Mouse (Mus musculus): ENCODE measurements at regions not wholly inside any gene's neighbourhood (a gene's known extent, or its start where the extent isn't known, plus 50 kb on each side); places are given as distances from the start of the nearest gene placed in this dataset.

DNA sequence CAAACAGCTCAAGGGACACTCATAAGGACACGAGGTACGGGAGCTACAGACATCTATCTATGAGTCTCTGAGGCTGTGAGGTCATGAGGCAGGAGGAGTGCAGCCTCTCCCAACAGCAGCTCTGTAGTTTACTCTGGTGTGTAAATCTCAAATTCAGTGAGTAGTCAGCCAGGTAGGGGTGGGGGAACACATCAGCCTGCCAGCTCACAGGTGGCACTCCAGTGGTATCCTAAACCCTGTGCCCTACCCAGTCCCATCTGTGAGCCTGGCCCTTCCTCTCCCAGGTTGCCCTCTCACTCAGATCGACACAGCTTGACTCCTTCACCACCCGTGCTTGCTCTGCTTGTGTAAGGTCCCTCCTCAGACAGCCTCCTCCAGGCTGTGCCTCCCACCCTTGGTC is 202.2 kb downstream of the Sipa1l2 start:
- DNase-seq (ENCODE audit: low spot score in 2 of 2): no peak
- Histone ChIP-seq H3K4me3 (no peak overlapping the region), H3K27ac (no peak overlapping the region)
- no peak for TF ChIP-seq CTCF (conservative IDR thresholded peaks at IDR 0.05)

DNA sequence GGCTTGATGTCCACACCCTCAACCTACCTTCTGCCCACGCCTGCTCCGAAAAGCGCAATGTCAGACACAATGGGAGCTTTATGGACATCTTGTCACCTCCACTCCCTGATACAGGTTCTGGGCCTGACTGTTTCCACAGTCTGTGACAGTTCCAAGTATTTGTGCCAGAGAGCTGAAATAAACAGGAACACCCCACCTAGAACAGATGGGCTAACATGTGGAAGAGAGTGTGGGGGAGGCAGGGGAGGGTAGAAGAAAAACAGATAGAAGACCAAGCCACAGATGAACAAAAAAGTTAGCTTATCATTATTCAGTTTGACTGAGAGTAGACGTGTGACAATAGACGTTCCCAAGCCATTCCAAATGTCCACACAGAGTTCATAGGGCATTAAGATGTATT is 204.6 kb downstream of the Sipa1l2 start:
- peak; percentile 78 to 86 for DNase-seq (ENCODE audit: low spot score in 2 of 2)
- peak overlapping the region; percentile 79 for H3K27ac ChIP-seq
- TF ChIP-seq CTCF (conservative IDR thresholded peaks at IDR 0.05): no peak
- no peak overlapping the region for H3K4me3 ChIP-seq

DNA sequence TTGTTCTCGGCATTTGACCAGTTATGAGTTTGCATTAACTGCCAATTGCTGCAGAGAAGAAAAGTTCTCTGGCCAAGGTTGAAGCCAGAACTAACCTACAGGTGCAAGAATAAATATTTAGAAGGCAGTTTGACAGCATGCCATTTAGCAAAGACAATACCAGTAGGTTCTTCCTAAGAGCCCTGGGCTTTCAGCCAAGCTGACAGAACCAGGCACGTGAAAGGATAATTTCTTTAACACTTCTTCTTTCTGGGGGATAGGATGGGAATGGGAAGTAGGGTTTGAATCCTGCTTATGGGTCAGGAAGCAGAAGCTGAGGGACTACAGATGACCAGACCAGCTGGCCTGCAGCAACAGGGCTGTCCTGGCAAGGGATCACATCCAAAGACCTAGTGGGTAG is 210.2 kb downstream of the Sipa1l2 start:
- no peak for DNase-seq (ENCODE audit: low spot score in 2 of 2)
- Histone ChIP-seq H3K27ac (no peak overlapping the region), H3K4me3 (no peak overlapping the region)
- TF ChIP-seq CTCF (conservative IDR thresholded peaks at IDR 0.05): no peak

DNA sequence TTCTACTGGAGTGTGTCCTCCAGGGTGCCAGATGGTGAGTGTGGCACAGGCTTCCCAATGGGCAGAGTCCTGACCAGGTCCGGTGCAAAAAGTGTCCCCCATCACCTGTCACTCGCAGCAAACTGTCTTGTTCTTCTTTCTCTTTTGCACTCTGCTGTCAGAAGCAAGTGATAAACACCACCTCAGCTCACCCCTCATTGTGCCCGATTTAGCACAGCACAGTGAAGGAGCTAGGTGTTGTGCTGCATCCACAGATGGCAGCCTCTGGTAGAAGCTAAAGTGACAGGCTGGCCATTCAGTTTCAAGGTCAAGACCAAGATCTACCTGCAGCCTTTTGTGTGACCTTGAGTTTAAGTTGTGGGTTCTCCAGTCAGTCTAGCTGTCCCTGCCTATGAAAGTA is 211.8 kb downstream of the Sipa1l2 start:
- H3K4me3 ChIP-seq: no peak overlapping the region
- DNase-seq (ENCODE audit: low spot score in 2 of 2): no peak
- TF ChIP-seq CTCF (conservative IDR thresholded peaks at IDR 0.05): no peak
- H3K27ac ChIP-seq: no peak overlapping the region

DNA sequence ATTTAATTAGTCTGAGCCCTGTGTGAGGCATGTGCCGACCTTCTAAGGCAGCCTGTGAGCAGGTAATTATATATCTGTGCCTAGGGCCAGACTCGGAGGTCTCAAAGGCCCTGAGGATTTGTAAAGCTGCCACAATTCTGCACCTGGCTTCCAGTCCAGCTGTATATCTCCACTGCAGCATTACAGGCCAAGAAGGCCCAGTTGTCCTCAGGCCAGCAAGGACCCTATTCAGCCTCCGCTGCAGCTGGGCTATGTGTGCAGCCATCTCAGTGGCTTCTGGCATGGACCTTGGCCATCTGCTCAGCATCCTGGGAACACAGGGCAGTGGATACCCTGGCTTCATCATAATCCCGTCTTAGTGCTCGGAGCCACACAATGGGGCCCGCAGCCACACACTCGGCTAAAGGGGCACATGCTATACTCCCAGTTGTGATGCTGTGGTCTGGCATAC is 214.5 kb downstream of the Sipa1l2 start:
- no peak for TF ChIP-seq CTCF (conservative IDR thresholded peaks at IDR 0.05)
- Histone ChIP-seq H3K27ac (no peak overlapping the region), H3K4me3 (no peak overlapping the region)
- DNase-seq (ENCODE audit: low spot score in 2 of 2): no peak

DNA sequence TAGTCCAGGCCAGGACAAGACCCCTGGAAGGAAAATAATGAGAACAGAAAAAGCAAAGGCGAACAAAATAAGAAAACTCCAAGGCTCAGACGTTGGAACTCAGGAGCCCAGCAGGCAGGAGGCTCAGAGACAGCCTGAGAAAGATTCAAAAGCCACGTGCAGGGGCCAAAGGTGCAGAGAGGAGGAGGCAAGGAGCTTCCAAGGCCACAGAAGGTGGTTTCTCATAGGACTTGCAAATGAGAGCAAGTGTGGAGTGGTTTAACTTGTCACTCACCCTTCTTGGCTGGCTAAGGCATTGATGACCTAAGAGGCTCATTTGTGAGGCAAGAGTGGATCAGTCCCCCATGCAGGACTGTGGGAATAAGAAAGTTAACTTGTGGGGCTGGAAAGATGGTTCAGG is 217.3 kb downstream of the Sipa1l2 start:
- Histone ChIP-seq H3K27ac (no peak overlapping the region), H3K4me3 (no peak overlapping the region)
- TF ChIP-seq CTCF (conservative IDR thresholded peaks at IDR 0.05): no peak
- no peak for DNase-seq (ENCODE audit: low spot score in 2 of 2)

DNA sequence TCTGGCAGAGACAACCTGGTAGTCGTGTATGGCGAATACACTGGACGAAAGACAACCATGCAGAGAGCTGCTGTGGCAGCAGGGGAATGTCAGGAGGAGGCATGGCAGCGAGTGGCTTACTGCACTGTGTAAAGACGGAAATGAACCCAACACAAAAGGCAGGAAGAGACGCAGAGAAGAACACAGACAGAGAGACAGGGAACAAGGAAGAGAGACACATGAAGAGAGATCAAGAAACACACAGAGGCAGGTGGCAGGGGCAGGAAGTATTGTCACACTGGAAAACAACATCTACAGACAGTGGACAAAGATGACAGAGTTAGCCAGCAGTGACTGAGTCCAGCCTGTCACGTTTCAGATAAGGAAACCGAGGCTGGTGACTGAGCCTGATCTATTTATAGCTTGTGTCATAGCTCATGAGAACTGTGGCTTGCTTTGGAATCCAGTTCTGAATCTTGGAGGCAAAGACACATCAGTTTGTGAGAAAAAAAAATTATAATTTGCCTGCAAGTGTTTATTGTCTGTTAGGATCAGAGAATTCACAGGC is 218.0 kb downstream of the Sipa1l2 start:
- TF ChIP-seq CTCF (conservative IDR thresholded peaks at IDR 0.05): no peak
- no peak overlapping the region for H3K4me3 ChIP-seq
- no peak overlapping the region for H3K27ac ChIP-seq
- no peak for DNase-seq (ENCODE audit: low spot score in 2 of 2)

DNA sequence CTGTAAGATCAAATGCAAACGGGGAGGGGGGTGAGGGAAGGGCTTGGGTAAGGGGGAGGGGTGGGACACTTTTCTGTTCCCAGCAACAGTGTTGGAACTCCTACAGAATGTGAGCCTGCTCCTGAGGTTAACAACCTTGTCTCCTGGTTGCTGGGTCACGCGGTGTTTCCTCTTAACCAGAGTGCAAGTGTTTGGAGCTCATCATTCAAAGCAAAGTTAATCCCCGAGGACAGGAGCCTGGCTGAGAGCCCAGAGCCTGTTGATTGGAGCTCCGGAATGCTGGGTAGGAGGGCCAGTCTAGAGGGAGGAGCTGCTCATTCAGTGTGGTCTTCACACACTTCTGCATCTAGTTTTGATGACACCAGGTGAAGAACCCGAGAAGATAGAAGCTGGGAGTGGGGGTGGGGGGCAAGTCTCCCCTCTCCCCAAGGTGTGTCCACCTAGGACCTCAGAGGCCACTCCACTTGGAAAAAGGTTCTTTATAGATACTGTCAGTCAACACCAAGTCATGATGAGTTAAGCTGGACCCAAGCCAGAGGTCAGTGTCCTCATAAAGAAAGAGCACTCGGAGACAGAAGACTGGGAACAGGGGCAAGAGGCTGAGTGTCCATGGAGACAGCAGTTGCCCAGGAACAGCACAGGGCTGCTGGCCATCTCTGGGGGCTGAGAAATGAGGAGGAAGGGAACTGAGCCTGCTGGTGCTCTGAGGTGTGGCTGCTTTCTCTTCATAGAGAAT is 220.2 kb downstream of the Sipa1l2 start:
- Histone ChIP-seq H3K4me3 (no peak overlapping the region), H3K27ac (no peak overlapping the region)
- DNase-seq (ENCODE audit: low spot score in 2 of 2): no peak
- no peak for TF ChIP-seq CTCF (conservative IDR thresholded peaks at IDR 0.05)

DNA sequence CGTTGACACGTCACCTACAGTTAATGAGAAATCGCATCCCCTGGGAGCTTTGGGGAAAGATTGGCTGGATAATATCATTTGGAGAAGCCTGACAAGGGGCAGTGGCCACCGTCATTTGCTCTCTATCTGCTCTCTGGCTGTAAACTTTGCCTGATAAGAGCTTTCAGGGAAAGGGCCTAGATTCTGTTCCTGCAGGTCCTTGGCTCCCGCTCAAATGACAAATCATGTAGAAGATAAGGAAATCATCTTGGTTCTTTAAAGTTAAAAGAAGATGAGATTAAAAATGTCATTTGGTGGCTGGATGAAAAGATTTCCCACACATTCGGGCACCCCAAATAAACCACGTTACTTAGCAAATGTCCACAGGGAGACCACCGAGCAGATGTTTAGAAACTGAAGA is 223.4 kb downstream of the Sipa1l2 start:
- peak overlapping the region; percentile 39; the same call in 1 of the 2 replicates for H3K27ac ChIP-seq
- no peak overlapping the region for H3K4me3 ChIP-seq
- DNase-seq (ENCODE audit: low spot score in 2 of 2): no peak
- no peak for TF ChIP-seq CTCF (conservative IDR thresholded peaks at IDR 0.05)

DNA sequence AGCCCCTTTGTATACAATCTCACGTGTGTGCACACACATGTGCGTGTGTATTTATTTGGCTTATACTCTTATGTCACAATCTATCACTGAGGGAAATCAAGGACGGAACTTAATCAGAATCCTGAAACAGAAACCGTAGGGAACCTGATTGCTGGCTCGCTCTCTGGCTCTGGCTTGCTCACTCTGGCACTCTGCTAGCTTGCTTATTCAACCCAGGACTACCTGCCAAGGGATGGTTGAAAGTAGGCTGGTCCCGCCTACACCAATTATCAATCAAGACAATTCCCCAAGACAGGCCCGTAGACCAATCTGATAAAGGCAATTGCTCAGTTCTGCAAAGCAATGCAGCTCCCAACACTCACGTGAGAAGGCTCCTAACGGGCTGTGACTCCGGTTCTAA is 224.0 kb downstream of the Sipa1l2 start:
- Histone ChIP-seq H3K27ac (peak overlapping the region; percentile 39), H3K4me3 (no peak overlapping the region)
- DNase-seq (ENCODE audit: low spot score in 2 of 2): peak; percentile 44 to 60
- TF ChIP-seq CTCF (conservative IDR thresholded peaks at IDR 0.05): no peak

DNA sequence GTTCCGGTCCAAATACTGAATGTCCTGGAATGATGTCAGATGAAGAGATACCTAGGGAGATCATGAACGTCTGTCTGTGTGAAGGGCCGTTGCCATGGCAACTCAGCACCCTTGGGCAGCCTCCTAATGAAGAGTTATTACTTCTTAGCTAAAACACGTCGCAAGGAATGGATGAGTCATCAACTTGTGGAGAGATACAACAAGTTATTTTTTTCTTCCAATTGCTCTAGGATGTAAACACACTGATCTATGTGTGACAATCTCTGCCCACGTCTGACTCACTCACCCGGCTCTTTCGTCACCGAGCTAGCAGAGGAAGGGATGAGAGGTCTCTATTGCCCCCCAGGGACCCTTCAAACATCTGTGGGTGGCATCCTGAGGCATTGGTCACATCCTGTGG is 225.7 kb downstream of the Sipa1l2 start:
- Histone ChIP-seq H3K4me3 (no peak overlapping the region), H3K27ac (peak overlapping the region; percentile 73)
- TF ChIP-seq CTCF (conservative IDR thresholded peaks at IDR 0.05): no peak
- peak in 1 of 2 experiments; percentile 22 for DNase-seq (ENCODE audit: low spot score in 2 of 2)

DNA sequence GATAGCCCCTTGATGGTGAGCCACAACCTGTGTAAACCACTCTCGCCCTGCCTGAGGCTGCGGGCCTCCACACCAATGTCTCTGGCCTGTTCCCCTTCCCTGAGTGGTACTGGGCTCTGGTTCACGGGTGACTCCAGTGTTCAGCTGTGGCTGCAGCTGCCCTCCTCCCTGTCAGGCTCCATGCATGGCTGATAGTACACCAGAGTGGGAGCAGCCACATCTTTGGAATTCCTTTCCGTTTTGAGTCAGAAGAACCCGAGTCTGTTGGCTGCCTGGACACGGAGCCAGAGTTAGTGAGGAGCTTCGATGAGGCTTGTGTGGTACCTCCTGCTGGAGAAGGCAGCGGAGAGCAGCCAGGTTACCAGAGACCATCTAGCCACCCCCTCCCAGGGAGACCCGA is 227.1 kb downstream of the Sipa1l2 start:
- no peak for DNase-seq (ENCODE audit: low spot score in 2 of 2)
- no peak overlapping the region for H3K27ac ChIP-seq
- TF ChIP-seq CTCF (conservative IDR thresholded peaks at IDR 0.05): no peak
- no peak overlapping the region for H3K4me3 ChIP-seq

DNA sequence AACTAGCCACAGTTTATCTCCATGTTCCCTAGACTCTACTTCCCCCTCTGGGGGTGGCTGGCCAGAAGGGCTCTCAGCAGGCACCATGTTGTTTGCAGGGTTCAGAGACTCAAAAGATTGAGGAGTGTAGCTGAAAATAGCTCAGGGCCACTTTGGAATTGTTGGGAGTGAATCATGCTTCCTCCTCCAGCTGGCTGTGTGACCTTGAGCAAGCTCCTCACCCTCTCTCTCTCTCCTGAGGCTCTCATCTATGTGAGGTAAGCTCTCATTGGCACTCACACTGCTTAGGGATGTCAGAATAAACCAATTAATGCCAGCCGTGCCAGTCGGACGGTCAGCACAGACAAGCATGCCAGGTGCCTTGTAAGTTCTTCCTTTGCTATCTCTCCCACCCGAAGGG is 228.0 kb downstream of the Sipa1l2 start:
- no peak overlapping the region for H3K4me3 ChIP-seq
- TF ChIP-seq CTCF (conservative IDR thresholded peaks at IDR 0.05): no peak
- DNase-seq (ENCODE audit: low spot score in 2 of 2): no peak
- no peak overlapping the region for H3K27ac ChIP-seq

DNA sequence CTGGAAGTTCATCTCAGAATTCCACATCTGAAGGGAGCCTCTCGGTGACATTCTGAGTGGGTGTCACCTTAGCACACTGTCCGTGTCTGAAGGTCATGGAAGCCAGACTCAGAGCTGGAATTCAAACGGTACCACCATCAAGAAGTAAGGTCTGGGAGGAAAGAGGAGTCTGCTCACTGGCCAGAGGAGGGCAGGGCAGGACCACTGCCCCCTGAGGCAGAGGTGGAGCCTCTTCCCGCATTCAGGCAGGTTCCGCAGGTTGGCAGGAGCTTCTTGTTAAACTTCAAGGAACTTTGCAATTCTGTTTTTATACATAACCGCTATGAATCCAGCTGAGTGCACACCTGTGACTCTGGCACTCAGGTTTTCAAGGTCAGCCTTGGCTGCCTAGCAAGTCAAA is 231.4 kb downstream of the Sipa1l2 start:
- TF ChIP-seq CTCF (conservative IDR thresholded peaks at IDR 0.05): peak; percentile 61
- no peak overlapping the region for H3K4me3 ChIP-seq
- no peak for DNase-seq (ENCODE audit: low spot score in 2 of 2)
- H3K27ac ChIP-seq: no peak overlapping the region

Measured in layer of hippocampus, adult 2 months (tissue).